Mouse (Mus musculus): ENCODE measurements around the gene Acot6. TPM values are rescaled to one million over a fixed set of nuclear protein-coding genes. Genes with fewer than 3 reads are reported as not detected.

Gene Acot6
- polyA plus RNA-seq, 1 experiment from 2014 or later, result 1.5 TPM

DNA sequence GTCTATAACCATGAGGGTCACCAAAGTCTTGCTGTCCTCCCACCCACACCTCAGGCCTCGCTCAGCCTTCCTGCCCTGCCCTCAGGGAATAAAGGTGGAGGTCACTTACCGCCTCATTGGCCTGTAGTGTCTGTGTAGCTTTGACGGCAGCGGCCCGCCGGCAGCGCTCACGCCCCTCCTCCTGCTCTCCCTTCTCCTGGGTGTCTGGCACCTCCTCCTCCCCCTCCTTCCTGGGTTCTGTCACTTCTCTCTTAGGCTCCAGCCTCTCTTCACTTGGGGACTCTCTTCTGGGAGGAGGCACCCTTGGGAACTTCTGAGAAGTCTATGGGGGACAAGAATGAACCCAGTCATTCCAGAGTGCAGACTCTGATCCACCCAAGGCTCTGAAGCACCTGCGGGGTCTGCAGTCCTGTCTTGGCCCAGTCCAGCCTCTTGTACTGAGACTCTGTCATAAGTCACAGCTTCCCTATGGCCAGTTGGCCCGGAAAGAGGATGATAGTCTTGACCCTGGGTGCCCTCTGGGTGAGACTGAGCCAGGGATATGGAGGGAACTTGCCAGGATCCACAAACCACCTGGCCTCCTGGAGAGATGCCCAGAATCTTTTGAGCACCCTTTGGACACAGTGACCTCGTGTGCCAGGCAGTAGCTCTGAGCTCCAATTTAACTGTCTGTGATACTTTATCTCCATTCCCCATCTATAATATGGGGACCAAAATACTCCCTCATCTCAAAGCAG is 54.5 kb downstream of the Acot6 start:
- DNase-seq (ENCODE audit: low spot score) (no peak), ATAC-seq (ENCODE audit: low FRiP score) (no peak)
- Histone ChIP-seq H3K36me3 (replicated peaks; ENCODE audit: control insufficient read depth, insufficient read depth) (peaks cover 67% of the 10 kb centered on the region), H3K4me2 (replicated peaks) (no peak overlapping the region), H3K27ac (no peak overlapping the region), H3K9me3 (ENCODE audit: control insufficient read depth, low read length) (no peaks in the 10 kb centered on the region), H3K9ac (no peak overlapping the region), H3K4me3 (replicated peaks; ENCODE audit: low read length) (no peak overlapping the region), H3K27me3 (ENCODE audit: control insufficient read depth, insufficient read depth, low read length) (no peaks in the 10 kb centered on the region), H3K4me1 (replicated peaks; ENCODE audit: control insufficient read depth, insufficient read depth, low read length) (0 out of 2 replicates have a peak, but pooled peaks cover 3% of the 10 kb centered on the region)
- 76% methylated on average over 11 of the region's 11 CpGs for WGBS

DNA sequence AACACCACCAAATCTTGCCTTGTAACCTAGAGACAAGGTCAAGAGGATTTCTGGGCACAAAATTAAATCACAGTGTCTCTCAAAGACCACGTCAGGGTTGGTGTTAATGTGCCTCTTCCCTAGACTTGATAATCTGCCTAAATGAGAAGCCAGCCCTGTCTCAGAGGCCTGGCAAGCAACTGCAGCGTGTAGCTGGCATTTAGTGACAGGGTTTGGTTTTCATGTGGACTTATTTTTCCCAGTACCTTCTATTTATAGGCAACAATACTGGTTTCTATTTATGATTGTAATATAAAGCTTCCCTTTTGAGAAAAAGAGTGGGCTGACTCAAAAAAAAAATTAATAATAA is 55.0 kb downstream of the Acot6 start:
- H3K4me2 ChIP-seq (replicated peaks), result no peak overlapping the region
- peaks cover 73% of the 10 kb centered on the region for H3K36me3 ChIP-seq (replicated peaks; ENCODE audit: control insufficient read depth, insufficient read depth)
- no peak overlapping the region for H3K4me3 ChIP-seq (replicated peaks; ENCODE audit: low read length)
- H3K27me3 ChIP-seq (ENCODE audit: control insufficient read depth, insufficient read depth, low read length), result no peaks in the 10 kb centered on the region
- ATAC-seq (ENCODE audit: low FRiP score) (no peak), DNase-seq (ENCODE audit: low spot score) (no peak)
- no peak overlapping the region for H3K27ac ChIP-seq
- no peak overlapping the region for H3K9ac ChIP-seq
- 81% methylated on average over 2 of the region's 2 CpGs for WGBS
- no peaks in the 10 kb centered on the region for H3K4me1 ChIP-seq (replicated peaks; ENCODE audit: control insufficient read depth, insufficient read depth, low read length)
- H3K9me3 ChIP-seq (ENCODE audit: control insufficient read depth, low read length), result no peaks in the 10 kb centered on the region

DNA sequence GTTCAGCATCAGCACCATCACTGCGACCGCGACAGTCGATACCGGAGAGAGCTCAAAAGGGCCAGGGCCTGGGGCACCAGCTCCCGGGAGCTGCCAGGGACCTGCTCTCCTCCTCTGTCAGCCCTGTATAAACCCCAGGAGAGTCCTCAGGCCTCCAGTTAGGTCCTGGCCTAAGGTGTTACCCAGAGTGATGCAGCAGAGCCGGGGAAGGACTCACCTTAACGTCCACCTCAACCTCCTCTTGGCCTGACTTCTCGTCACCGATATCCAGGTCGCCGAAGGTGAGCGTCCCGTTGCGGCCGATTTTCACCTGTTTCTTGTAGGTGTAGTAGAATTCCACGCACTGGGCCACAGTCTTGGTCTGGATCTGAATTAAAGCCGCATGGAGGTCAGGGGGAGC is 55.8 kb downstream of the Acot6 start:
- 95% methylated on average over 18 of the region's 18 CpGs for WGBS
- peaks cover 73% of the 10 kb centered on the region for H3K36me3 ChIP-seq (replicated peaks; ENCODE audit: control insufficient read depth, insufficient read depth)
- H3K27ac ChIP-seq, result no peak overlapping the region

DNA sequence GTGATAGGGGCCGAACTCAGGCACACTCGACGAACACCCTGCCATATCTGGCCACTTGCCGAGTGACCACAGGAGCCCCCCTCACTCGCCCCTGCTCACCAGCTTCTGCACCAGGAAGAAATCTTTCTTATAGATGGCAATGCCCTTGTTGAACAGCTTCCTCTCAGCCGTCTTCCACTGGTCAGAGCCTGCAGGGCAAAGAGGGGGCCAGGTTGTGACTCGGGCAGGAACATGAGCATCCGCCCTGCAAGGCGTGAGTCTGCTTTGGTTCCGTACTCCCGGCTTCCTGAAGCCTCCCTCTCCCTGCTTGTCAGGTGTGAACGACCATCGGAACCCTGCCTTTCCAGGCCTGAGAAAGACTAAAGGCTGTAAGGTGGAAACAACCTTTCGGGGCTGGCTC is 57.7 kb downstream of the Acot6 start:
- Histone ChIP-seq H3K27me3 (ENCODE audit: control insufficient read depth, insufficient read depth, low read length) (no peaks in the 10 kb centered on the region), H3K36me3 (replicated peaks; ENCODE audit: control insufficient read depth, insufficient read depth) (peaks cover 62% of the 10 kb centered on the region), H3K4me1 (replicated peaks; ENCODE audit: control insufficient read depth, insufficient read depth, low read length) (no peaks in the 10 kb centered on the region), H3K9ac (no peak overlapping the region), H3K4me3 (replicated peaks; ENCODE audit: low read length) (no peak overlapping the region), H3K4me2 (replicated peaks) (no peak overlapping the region), H3K27ac (no peak overlapping the region), H3K9me3 (ENCODE audit: control insufficient read depth, low read length) (no peaks in the 10 kb centered on the region)
- ATAC-seq (ENCODE audit: low FRiP score) (no peak), DNase-seq (ENCODE audit: low spot score) (no peak)
- 95% methylated on average over 14 of the region's 14 CpGs for WGBS

More for the DNA sequence above, 55.8 kb downstream of the Acot6 start:
- H3K4me2 ChIP-seq (replicated peaks), result no peak overlapping the region
- no peak overlapping the region for H3K9ac ChIP-seq
- H3K27me3 ChIP-seq (ENCODE audit: control insufficient read depth, insufficient read depth, low read length), result no peaks in the 10 kb centered on the region
- DNase-seq (ENCODE audit: low spot score) (no peak), ATAC-seq (ENCODE audit: low FRiP score) (no peak)
- no peak overlapping the region for H3K4me3 ChIP-seq (replicated peaks; ENCODE audit: low read length)
- no peaks in the 10 kb centered on the region for H3K9me3 ChIP-seq (ENCODE audit: control insufficient read depth, low read length)
- no peaks in the 10 kb centered on the region for H3K4me1 ChIP-seq (replicated peaks; ENCODE audit: control insufficient read depth, insufficient read depth, low read length)

DNA sequence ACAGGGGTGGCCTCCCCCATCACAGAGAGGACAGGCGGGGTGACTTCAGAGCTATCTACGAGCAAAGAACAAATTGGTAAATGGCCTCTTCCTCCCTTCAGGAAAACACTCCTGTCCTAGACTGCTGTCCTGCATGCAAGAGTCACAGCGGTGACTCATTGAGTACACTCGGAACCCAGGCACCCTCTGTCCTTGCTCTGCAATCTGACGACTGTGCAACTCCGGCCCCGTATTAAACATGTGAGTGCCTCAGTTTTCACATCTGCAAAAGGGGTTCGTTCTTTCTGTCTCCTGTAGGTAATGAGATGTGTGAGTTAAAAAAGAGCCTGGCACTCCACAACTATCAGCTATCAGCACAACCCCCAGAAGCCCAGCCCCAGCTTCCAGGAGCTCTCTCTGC is 60.0 kb downstream of the Acot6 start:
- H3K4me3 ChIP-seq (replicated peaks; ENCODE audit: low read length), result no peak overlapping the region
- no peaks in the 10 kb centered on the region for H3K4me1 ChIP-seq (replicated peaks; ENCODE audit: control insufficient read depth, insufficient read depth, low read length)
- H3K27ac ChIP-seq, result no peak overlapping the region
- ATAC-seq (ENCODE audit: low FRiP score) (no peak), DNase-seq (ENCODE audit: low spot score) (no peak)
- peaks cover 43% of the 10 kb centered on the region for H3K36me3 ChIP-seq (replicated peaks; ENCODE audit: control insufficient read depth, insufficient read depth)
- 97% methylated on average over 8 of the region's 8 CpGs for WGBS
- H3K4me2 ChIP-seq (replicated peaks), result no peak overlapping the region
- H3K9ac ChIP-seq, result no peak overlapping the region
- H3K27me3 ChIP-seq (ENCODE audit: control insufficient read depth, insufficient read depth, low read length), result no peaks in the 10 kb centered on the region
- no peaks in the 10 kb centered on the region for H3K9me3 ChIP-seq (ENCODE audit: control insufficient read depth, low read length)

Other genes with a start within 250 kb of the Acot6 start
- gene Numb, start 178.7 kb upstream of the Acot6 start, polyA plus RNA-seq (2014; fragmentation: Nextera tagmentation; extraction: Ambion mirVana), result 16.0 and 17.7 TPM in 2 replicates
- gene Riox1, start 150.0 kb upstream of the Acot6 start, polyA plus RNA-seq (2014; fragmentation: Nextera tagmentation; extraction: Ambion mirVana), result 12.4 and 15.0 TPM in 2 replicates
- not detected in 2 replicates for gene Heatr4, start 115.8 kb upstream of the Acot6 start, polyA plus RNA-seq (2014; fragmentation: Nextera tagmentation; extraction: Ambion mirVana)
- 9.8 and 13.8 TPM in 2 replicates for gene Acot2, start 112.8 kb upstream of the Acot6 start, polyA plus RNA-seq (2014; fragmentation: Nextera tagmentation; extraction: Ambion mirVana)
- 100 and 108 TPM in 2 replicates for gene Acot1, start 91.2 kb upstream of the Acot6 start, polyA plus RNA-seq (2014; fragmentation: Nextera tagmentation; extraction: Ambion mirVana)
- gene Acot4, start 62.3 kb upstream of the Acot6 start, polyA plus RNA-seq (2014; fragmentation: Nextera tagmentation; extraction: Ambion mirVana), result 0.54 and 0.61 TPM in 2 replicates
- gene Gm49366, start 61.7 kb upstream of the Acot6 start, polyA plus RNA-seq (2014; fragmentation: Nextera tagmentation; extraction: Ambion mirVana), result not detected in 2 replicates
- 0.78 and 1.9 TPM in 2 replicates for gene Acot3, start 48.5 kb upstream of the Acot6 start, polyA plus RNA-seq (2014; fragmentation: Nextera tagmentation; extraction: Ambion mirVana)
- 0.30 and 0.48 TPM in 2 replicates for gene Acot5, start 31.3 kb upstream of the Acot6 start, polyA plus RNA-seq (2014; fragmentation: Nextera tagmentation; extraction: Ambion mirVana)
- 6.3 and 7.3 TPM in 2 replicates for gene Dnal1, start 13.7 kb downstream of the Acot6 start, polyA plus RNA-seq (2014; fragmentation: Nextera tagmentation; extraction: Ambion mirVana)
- 3.2 and 4.1 TPM in 2 replicates for gene Pnma1, start 47.8 kb downstream of the Acot6 start, polyA plus RNA-seq (2014; fragmentation: Nextera tagmentation; extraction: Ambion mirVana)
- gene Elmsan1, start 118.2 kb downstream of the Acot6 start, polyA plus RNA-seq (2014; fragmentation: Nextera tagmentation; extraction: Ambion mirVana), result 4.4 and 4.8 TPM in 2 replicates
- 15.4 and 18.2 TPM in 2 replicates for gene Ptgr2, start 184.6 kb downstream of the Acot6 start, polyA plus RNA-seq (2014; fragmentation: Nextera tagmentation; extraction: Ambion mirVana)
- 62.5 and 67.6 TPM in 2 replicates for gene Zfp410, start 216.2 kb downstream of the Acot6 start, polyA plus RNA-seq (2014; fragmentation: Nextera tagmentation; extraction: Ambion mirVana)

Measured in hindbrain, embryonic 14.5 days (tissue).